Mouse (Mus musculus): ENCODE measurements at regions not wholly inside any gene's neighbourhood (a gene's known extent, or its start where the extent isn't known, plus 50 kb on each side); places are given as distances from the start of the nearest gene placed in this dataset.

- intact Hi-C loops (cut with DNase I), result no loop called here
- DNase-seq, result peak; percentile 57 to 64
Observed at GRCm38 (mm10) chr13:90394815-90395241, 305.4 kb upstream of the Xrcc4 start.

- intact Hi-C loops (cut with DNase I), result no loop called here
- no peak for DNase-seq
Observed at GRCm38 (mm10) chr13:90392415-90392814, 303.0 kb upstream of the Xrcc4 start.

GRCm38 (mm10) chr13:90376619-90377018, 287.2 kb upstream of the Xrcc4 start:
- no peak for DNase-seq
- intact Hi-C loops (cut with DNase I), result no loop called here

GRCm38 (mm10) chr13:90376207-90376606, 286.8 kb upstream of the Xrcc4 start:
- DNase-seq, result no peak
- intact Hi-C loops (cut with DNase I), result no loop called here

GRCm38 (mm10) chr13:90371415-90372150, 282.2 kb upstream of the Xrcc4 start:
- peak; percentile 19 to 42 for DNase-seq
- intact Hi-C loops (cut with DNase I), result no loop called here

- intact Hi-C loops (cut with DNase I), result no loop called here
- DNase-seq, result no peak
Observed at GRCm38 (mm10) chr13:90370746-90371414, 281.5 kb upstream of the Xrcc4 start.

GRCm38 (mm10) chr13:90364518-90365027, 275.2 kb upstream of the Xrcc4 start:
- DNase-seq, result no peak
- intact Hi-C loops (cut with DNase I), result no loop called here

- DNase-seq, result peak; percentile 55 to 62
- intact Hi-C loops (cut with DNase I), result no loop called here
Observed at GRCm38 (mm10) chr13:90359861-90360601, 270.6 kb upstream of the Xrcc4 start.

GRCm38 (mm10) chr13:90358149-90358548, 268.7 kb upstream of the Xrcc4 start:
- intact Hi-C loops (cut with DNase I), result no loop called here
- DNase-seq, result no peak

GRCm38 (mm10) chr13:90355602-90356001, 266.2 kb upstream of the Xrcc4 start:
- no peak for DNase-seq
- intact Hi-C loops (cut with DNase I), result no loop called here

- intact Hi-C loops (cut with DNase I), result no loop called here
- no peak for DNase-seq
Observed at GRCm38 (mm10) chr13:90342823-90343222, 253.4 kb upstream of the Xrcc4 start.

- intact Hi-C loops (cut with DNase I), result no loop called here
Observed at GRCm38 (mm10) chr13:90341597-90342212, 252.3 kb upstream of the Xrcc4 start.

GRCm38 (mm10) chr13:90340647-90341160, 251.3 kb upstream of the Xrcc4 start:
- intact Hi-C loops (cut with DNase I), result no loop called here
- no peak for DNase-seq

More at GRCm38 (mm10) chr13:90341597-90342212, 252.3 kb upstream of the Xrcc4 start:
- no peak for DNase-seq

GRCm38 (mm10) chr13:90337591-90337990, 248.2 kb upstream of the Xrcc4 start:
- DNase-seq, result no peak
- intact Hi-C loops (cut with DNase I), result no loop called here

- DNase-seq, result no peak
- intact Hi-C loops (cut with DNase I), result no loop called here
Observed at GRCm38 (mm10) chr13:90335741-90336037, 246.3 kb upstream of the Xrcc4 start.

GRCm38 (mm10) chr13:90334934-90335740, 245.7 kb upstream of the Xrcc4 start:
- intact Hi-C loops (cut with DNase I), result no loop called here
- no peak for DNase-seq

- intact Hi-C loops (cut with DNase I), result no loop called here
Observed at GRCm38 (mm10) chr13:90334286-90334685, 244.9 kb upstream of the Xrcc4 start.

GRCm38 (mm10) chr13:90325226-90325625, 235.8 kb upstream of the Xrcc4 start:
- intact Hi-C loops (cut with DNase I), result no loop called here
- DNase-seq, result no peak

More at GRCm38 (mm10) chr13:90334286-90334685, 244.9 kb upstream of the Xrcc4 start:
- DNase-seq, result no peak

GRCm38 (mm10) chr13:90313209-90313978, 224.0 kb upstream of the Xrcc4 start:
- no peak for DNase-seq
- intact Hi-C loops (cut with DNase I), result no loop called here
